Mouse (Mus musculus): ENCODE results near the gene Tube1. TPM values are rescaled to one million over a fixed set of nuclear protein-coding genes. Genes with fewer than 3 reads are reported as not detected.
"Not testable (repeated sequence)": the region's sequence is repeated elsewhere in the genome, so short reads cannot be mapped to it uniquely, and the experiment has no call there.

Gene Tube1
- polyA plus RNA-seq, 1 experiment from 2014 or later = 6.6 TPM

GRCm38 (mm10) chr10:39170706-39171105 is 36.9 kb downstream of the Tube1 start:
- WGBS = 5% methylated on average over 6 of the region's 6 CpGs
- ATAC-seq (ENCODE audit: low FRiP score, low read depth) = peak; percentile 10; the same call in 1 of the 2 replicates
- Histone ChIP-seq H3K36me3 (no peaks in the 10 kb centered on the region), H3K9ac (peak overlapping the region; percentile 27; the same call in 1 of the 2 replicates), H3K4me2 (peak overlapping the region; percentile 72), H3K9me3 (no peaks in the 10 kb centered on the region), H3K27me3 (no peaks in the 10 kb centered on the region), H3K27ac (replicated peaks) (peak overlapping the region; percentile 43; the same call in 1 of the 2 replicates), H3K4me1 (replicated peaks) (peaks cover 40% of the 10 kb centered on the region), H3K4me3 (peak overlapping the region; percentile 4; the same call in 1 of the 2 replicates)

- under 1% methylated on average over 19 of the region's 19 CpGs for WGBS
- ATAC-seq (ENCODE audit: low FRiP score, low read depth) = peak; percentile 89
- H3K9ac ChIP-seq = peak overlapping the region; percentile 50
Observed at GRCm38 (mm10) chr10:39171134-39171533, 37.4 kb downstream of the Tube1 start.

GRCm38 (mm10) chr10:39171603-39172539 is 38.1 kb downstream of the Tube1 start:
- Histone ChIP-seq H3K4me2 (peak overlapping the region; percentile 72), H3K36me3 (no peaks in the 10 kb centered on the region), H3K9me3 (no peaks in the 10 kb centered on the region), H3K27ac (replicated peaks) (peak overlapping the region; percentile 97), H3K9ac (peak overlapping the region; percentile 50), H3K27me3 (no peaks in the 10 kb centered on the region), H3K4me3 (peak overlapping the region; percentile 38), H3K4me1 (replicated peaks) (peaks cover 30% of the 10 kb centered on the region)
- ATAC-seq (ENCODE audit: low FRiP score, low read depth) = peak; percentile 84
- 5% methylated on average over 26 of the region's 26 CpGs for WGBS

More at GRCm38 (mm10) chr10:39171134-39171533, 37.4 kb downstream of the Tube1 start:
- Histone ChIP-seq H3K4me3 (peak overlapping the region; percentile 38), H3K36me3 (no peaks in the 10 kb centered on the region), H3K27ac (replicated peaks) (peak overlapping the region; percentile 97), H3K27me3 (no peaks in the 10 kb centered on the region), H3K9me3 (no peaks in the 10 kb centered on the region), H3K4me1 (replicated peaks) (peaks cover 36% of the 10 kb centered on the region), H3K4me2 (peak overlapping the region; percentile 72)

GRCm38 (mm10) chr10:39172540-39172931 is 38.8 kb downstream of the Tube1 start:
- ATAC-seq (ENCODE audit: low FRiP score, low read depth) = no peak
- H3K9me3 ChIP-seq = no peaks in the 10 kb centered on the region
- 66% methylated on average over 6 of the region's 6 CpGs for WGBS
- no peaks in the 10 kb centered on the region for H3K36me3 ChIP-seq
- peak overlapping the region; percentile 97 for H3K27ac ChIP-seq (replicated peaks)
- H3K4me3 ChIP-seq = peak overlapping the region; percentile 38; the same call in 1 of the 2 replicates
- H3K4me2 ChIP-seq = peak overlapping the region; percentile 72
- H3K4me1 ChIP-seq (replicated peaks) = peaks cover 30% of the 10 kb centered on the region
- H3K9ac ChIP-seq = no peak overlapping the region
- H3K27me3 ChIP-seq = no peaks in the 10 kb centered on the region

GRCm38 (mm10) chr10:39173077-39173476 is 39.3 kb downstream of the Tube1 start:
- ATAC-seq (ENCODE audit: low FRiP score, low read depth) = no peak
- no peaks in the 10 kb centered on the region for H3K27me3 ChIP-seq
- peaks cover 30% of the 10 kb centered on the region for H3K4me1 ChIP-seq (replicated peaks)
- no peaks in the 10 kb centered on the region for H3K36me3 ChIP-seq
- no peak overlapping the region for H3K9ac ChIP-seq
- no peaks in the 10 kb centered on the region for H3K9me3 ChIP-seq
- no peak overlapping the region for H3K4me3 ChIP-seq
- WGBS = 21% methylated on average over 13 of the region's 13 CpGs
- peak overlapping the region; percentile 97 for H3K27ac ChIP-seq (replicated peaks)
- peak overlapping the region; percentile 72 for H3K4me2 ChIP-seq

GRCm38 (mm10) chr10:39176981-39177380 is 43.2 kb downstream of the Tube1 start:
- Histone ChIP-seq H3K9ac (no peak overlapping the region), H3K4me1 (replicated peaks) (peaks cover 15% of the 10 kb centered on the region), H3K9me3 (no peaks in the 10 kb centered on the region), H3K27me3 (no peaks in the 10 kb centered on the region), H3K27ac (replicated peaks) (no peak overlapping the region), H3K4me3 (no peak overlapping the region), H3K4me2 (no peak overlapping the region), H3K36me3 (no peaks in the 10 kb centered on the region)
- no peak for ATAC-seq (ENCODE audit: low FRiP score, low read depth)
- WGBS = 93% methylated on average over 5 of the region's 5 CpGs

- 78% methylated on average over 8 of the region's 8 CpGs for WGBS
- Histone ChIP-seq H3K4me3 (no peak overlapping the region), H3K27ac (replicated peaks) (peak overlapping the region; percentile 30), H3K4me1 (replicated peaks) (no peaks in the 10 kb centered on the region; the same call in 1 of the 2 replicates), H3K4me2 (no peak overlapping the region), H3K27me3 (no peaks in the 10 kb centered on the region), H3K9me3 (no peaks in the 10 kb centered on the region), H3K9ac (no peak overlapping the region), H3K36me3 (no peaks in the 10 kb centered on the region)
- ATAC-seq (ENCODE audit: low FRiP score, low read depth) = 0 out of 2 replicates have a peak, but pooled peaks have one; percentile 75
Observed at GRCm38 (mm10) chr10:39184864-39185544, 51.2 kb downstream of the Tube1 start.

GRCm38 (mm10) chr10:39185545-39185906 is 51.8 kb downstream of the Tube1 start:
- Histone ChIP-seq H3K9me3 (no peaks in the 10 kb centered on the region), H3K36me3 (no peaks in the 10 kb centered on the region), H3K4me2 (no peak overlapping the region), H3K27me3 (no peaks in the 10 kb centered on the region), H3K4me3 (no peak overlapping the region), H3K9ac (no peak overlapping the region), H3K4me1 (replicated peaks) (no peaks in the 10 kb centered on the region; the same call in 1 of the 2 replicates), H3K27ac (replicated peaks) (peak overlapping the region; percentile 30)
- no peak for ATAC-seq (ENCODE audit: low FRiP score, low read depth)
- WGBS = 79% methylated on average over 4 of the region's 4 CpGs

GRCm38 (mm10) chr10:39192673-39193072 is 58.9 kb downstream of the Tube1 start:
- Histone ChIP-seq H3K9ac (no peak overlapping the region), H3K27ac (replicated peaks) (no peak overlapping the region), H3K4me1 (replicated peaks) (no peaks in the 10 kb centered on the region), H3K36me3 (no peaks in the 10 kb centered on the region), H3K9me3 (no peaks in the 10 kb centered on the region), H3K4me2 (no peak overlapping the region), H3K27me3 (no peaks in the 10 kb centered on the region), H3K4me3 (no peak overlapping the region)
- WGBS = 97% methylated on average over 3 of the region's 3 CpGs
- no peak for ATAC-seq (ENCODE audit: low FRiP score, low read depth)

GRCm38 (mm10) chr10:39198216-39198615 is 64.4 kb downstream of the Tube1 start:
- H3K36me3 ChIP-seq; H3K4me2 ChIP-seq; H3K9ac ChIP-seq; ATAC-seq (ENCODE audit: low FRiP score, low read depth); H3K27me3 ChIP-seq; H3K4me1 ChIP-seq (replicated peaks); H3K27ac ChIP-seq (replicated peaks); H3K4me3 ChIP-seq; H3K9me3 ChIP-seq: not testable (repeated sequence)
- 93% methylated on average over 11 of the region's 11 CpGs for WGBS

All from hindbrain, embryonic 15.5 days (tissue).